Mouse (Mus musculus) urinary bladder, postnatal 14 days (tissue): Measurements from ENCODE around the gene Scgb1b18.
"Not testable (repeated sequence)": the region's sequence is repeated elsewhere in the genome, so short reads cannot be mapped to it uniquely, and the experiment has no call there.

Source experiments
- DNase-seq: peaks from one replicate; pipeline ENCODE4 v3.0.0; 2021; ENCODE audit warnings: low spot score

Gene Scgb1b18

GRCm38 (mm10) chr7:33185268-33185667 lies at the start of gene Scgb1b18:
Gene Scgb1b18, plus strand, starts transcription at chr7:33185568.
- DNase-seq: not testable (repeated sequence)

GRCm38 (mm10) chr7:33173764-33174163 lies 11.6 kb upstream of the Scgb1b18 start, which contains the start of gene Scgb2b18:
Gene Scgb2b18, minus strand, starts transcription at chr7:33173864.
- not testable (repeated sequence) for DNase-seq
